Mouse (Mus musculus): ENCODE measurements around the gene Hgf.

Hgf gene

GRCm38 (mm10) chr5:16553304-16554047 lies at the start of gene Hgf:
Gene Hgf, plus strand, starts transcription at chr5:16553495.
- peak in 1 of 2 experiments; percentile 20 for DNase-seq (ENCODE audit: low spot score in 2 of 2)

- DNase-seq (ENCODE audit: low spot score in 2 of 2) = no peak
Observed at GRCm38 (mm10) chr5:16506702-16507350, 46.5 kb upstream of the Hgf start.

- no peak for DNase-seq (ENCODE audit: low spot score in 2 of 2)
Observed at GRCm38 (mm10) chr5:16531619-16532277, 21.5 kb upstream of the Hgf start.

GRCm38 (mm10) chr5:16538067-16538466 lies 15.2 kb upstream of the Hgf start:
- no peak for DNase-seq (ENCODE audit: low spot score in 2 of 2)

- DNase-seq (ENCODE audit: low spot score in 2 of 2) = no peak
Observed at GRCm38 (mm10) chr5:16541561-16542116, 11.7 kb upstream of the Hgf start.

GRCm38 (mm10) chr5:16547490-16547889 lies 5.8 kb upstream of the Hgf start:
- no peak for DNase-seq (ENCODE audit: low spot score in 2 of 2)

GRCm38 (mm10) chr5:16552647-16553046 lies 648 bp upstream of the Hgf start:
- DNase-seq (ENCODE audit: low spot score in 2 of 2) = no peak

GRCm38 (mm10) chr5:16560247-16560646 lies 7.0 kb downstream of the Hgf start:
- DNase-seq (ENCODE audit: low spot score in 2 of 2) = no peak

GRCm38 (mm10) chr5:16568997-16569396 lies 15.7 kb downstream of the Hgf start:
- DNase-seq (ENCODE audit: low spot score in 2 of 2) = no peak

- no peak for DNase-seq (ENCODE audit: low spot score in 2 of 2)
Observed at GRCm38 (mm10) chr5:16577882-16578742, 24.8 kb downstream of the Hgf start.

- no peak for DNase-seq (ENCODE audit: low spot score in 2 of 2)
Observed at GRCm38 (mm10) chr5:16595699-16596098, 42.4 kb downstream of the Hgf start.

GRCm38 (mm10) chr5:16597996-16598395 lies 44.7 kb downstream of the Hgf start:
- no peak for DNase-seq (ENCODE audit: low spot score in 2 of 2)

- DNase-seq (ENCODE audit: low spot score in 2 of 2) = no peak
Observed at GRCm38 (mm10) chr5:16601463-16601862, 48.2 kb downstream of the Hgf start.

GRCm38 (mm10) chr5:16632996-16633395 lies 79.7 kb downstream of the Hgf start:
- DNase-seq (ENCODE audit: low spot score in 2 of 2) = no peak

- no peak for DNase-seq (ENCODE audit: low spot score in 2 of 2)
Observed at GRCm38 (mm10) chr5:16646417-16646816, 93.1 kb downstream of the Hgf start.

GRCm38 (mm10) chr5:16647701-16648100 lies 94.4 kb downstream of the Hgf start:
- DNase-seq (ENCODE audit: low spot score in 2 of 2) = no peak

- no peak for DNase-seq (ENCODE audit: low spot score in 2 of 2)
Observed at GRCm38 (mm10) chr5:16650240-16650639, 96.9 kb downstream of the Hgf start.

- DNase-seq (ENCODE audit: low spot score in 2 of 2) = no peak
Observed at GRCm38 (mm10) chr5:16654022-16654421, 100.7 kb downstream of the Hgf start.

All from spleen, postnatal 10 days (tissue).